Mouse (Mus musculus) CH12.LX (cell line): ENCODE data around the gene Apon. TPM values are rescaled to one million over a fixed set of nuclear protein-coding genes. Genes with fewer than 3 reads are reported as not detected.

Source experiments
- DNase-seq: peaks from one replicate; pipeline ENCODE4 v3.0.0-alpha.2; 2013; ENCODE audit errors: extremely low read depth
- H3K27ac ChIP-seq: 2 replicates; pipeline ENCODE4 v1.5.1; 2012; ENCODE audit warnings: low read depth, mild to moderate bottlenecking, control low read depth, moderate library complexity; ENCODE audit not compliant: insufficient read depth
- H3K27me3 ChIP-seq: replicated peaks from 2 replicates; pipeline ENCODE3; 2012; ENCODE audit warnings: inconsistent platforms
- H3K36me3 ChIP-seq, 2 experiments: replicated peaks in 1 of 2; 2 replicates each; pipeline versions ENCODE3 to v1.6.1; 2012; ENCODE audit warnings: inconsistent platforms in 1 of 2, low read length in 1 of 2, mild to moderate bottlenecking in 1 of 2, mixed read lengths in 1 of 2, moderate library complexity in 1 of 2; ENCODE audit not compliant: control insufficient read depth in 1 of 2, insufficient read depth in 1 of 2
- H3K4me1 ChIP-seq, 2 experiments: 2 replicates each; pipeline ENCODE4 v1.6.1; 2012; ENCODE audit warnings: inconsistent platforms in 1 of 2, moderate library complexity in 1 of 2; ENCODE audit not compliant: insufficient read depth in 2 of 2, control insufficient read depth in 1 of 2
- H3K4me2 ChIP-seq: 2 replicates; pipeline ENCODE4 v1.6.1; 2012; ENCODE audit warnings: low read depth, mild to moderate bottlenecking, control low read depth; ENCODE audit not compliant: poor library complexity, insufficient read depth, severe bottlenecking
- H3K4me3 ChIP-seq, 3 experiments: fragments of 150-350 bp in 1 of 3; sonication (generic) in 1 of 3; replicated peaks in 1 of 3; 2 replicates each; pipeline versions ENCODE3 to v1.5.1; 2011 to 2012; ENCODE audit warnings: low read depth in 2 of 3, low read length in 2 of 3, mild to moderate bottlenecking in 2 of 3, moderate library complexity in 2 of 3, control low read depth in 1 of 3, improper control_type of control experiment in 1 of 3, inconsistent platforms in 1 of 3, mixed read lengths in 1 of 3; ENCODE audit not compliant: poor library complexity in 1 of 3
- H3K79me2 ChIP-seq: replicated peaks from 2 replicates; pipeline ENCODE4 v1.6.1; 2012; ENCODE audit warnings: mild to moderate bottlenecking, moderate library complexity; ENCODE audit not compliant: control insufficient read depth, poor library complexity, insufficient read depth, severe bottlenecking; ENCODE audit errors: extremely low read depth
- H3K9ac ChIP-seq: 2 replicates; pipeline ENCODE4 v1.6.1; 2012; ENCODE audit warnings: low read depth, mild to moderate bottlenecking, control low read depth, moderate library complexity; ENCODE audit not compliant: insufficient read depth
- H3K9me3 ChIP-seq: replicated peaks from 2 replicates; pipeline ENCODE3; 2012; ENCODE audit warnings: low read length, inconsistent platforms, mixed read lengths
- BHLHE40 ChIP-seq: IDR thresholded peaks from 2 replicates; pipeline ENCODE4 v1.6.1; 2011; ENCODE audit warnings: mild to moderate bottlenecking, low read depth, low read length, improper control_type of control experiment
- CHD1 ChIP-seq: IDR thresholded peaks from 2 replicates; pipeline ENCODE4 v1.6.1; 2012; ENCODE audit warnings: low read depth, low read length, improper control_type of control experiment, inconsistent platforms
- CHD2 ChIP-seq: IDR thresholded peaks from 2 replicates; pipeline ENCODE4 v1.6.1; 2011; ENCODE audit warnings: low read length, improper control_type of control experiment
- CTCF ChIP-seq, 2 experiments: IDR thresholded peaks in 1 of 2; conservative IDR thresholded peaks in 1 of 2; 2 replicates each; pipeline ENCODE4 v1.5.1; 2011 to 2012; ENCODE audit warnings: low read depth in 2 of 2, low read length in 2 of 2, improper control_type of control experiment in 1 of 2, inconsistent platforms in 1 of 2, mild to moderate bottlenecking in 1 of 2, moderate library complexity in 1 of 2
- ELF1 ChIP-seq: IDR thresholded peaks from 2 replicates; pipeline ENCODE4 v1.6.1; 2014; ENCODE audit warnings: low read depth, mild to moderate bottlenecking, inconsistent platforms, low read length, improper control_type of control experiment
- ETS1 ChIP-seq: conservative IDR thresholded peaks from 2 replicates; pipeline ENCODE4 v1.6.1; 2012; ENCODE audit warnings: low read depth, mild to moderate bottlenecking, inconsistent platforms, low read length, improper control_type of control experiment, moderate library complexity
- GABPA ChIP-seq: IDR thresholded peaks from 2 replicates; pipeline ENCODE4 v1.6.1; 2012; ENCODE audit warnings: low read depth, low read length, improper control_type of control experiment, inconsistent platforms; ENCODE audit not compliant: insufficient replicate concordance
- HCFC1 ChIP-seq: IDR thresholded peaks from 2 replicates; pipeline ENCODE4 v1.6.1; 2012; ENCODE audit warnings: low read depth, mild to moderate bottlenecking, inconsistent platforms, low read length, improper control_type of control experiment
- IRF4 ChIP-seq: IDR thresholded peaks from 2 replicates; pipeline ENCODE4 v1.6.1; 2014; ENCODE audit warnings: low read depth, mild to moderate bottlenecking, inconsistent platforms, low read length, improper control_type of control experiment
- MAFK ChIP-seq: IDR thresholded peaks from 2 replicates; pipeline ENCODE4 v1.6.1; 2011; ENCODE audit warnings: low read length, improper control_type of control experiment; ENCODE audit not compliant: insufficient replicate concordance
- MAX ChIP-seq: IDR thresholded peaks from 2 replicates; pipeline ENCODE4 v1.6.1; 2011; ENCODE audit warnings: low read length, improper control_type of control experiment
- MAZ ChIP-seq: IDR thresholded peaks from 2 replicates; pipeline ENCODE4 v1.6.1; 2012; ENCODE audit warnings: low read depth, mild to moderate bottlenecking, inconsistent platforms, low read length, improper control_type of control experiment, moderate library complexity
- MXI1 ChIP-seq: IDR thresholded peaks from 2 replicates; pipeline ENCODE4 v1.6.1; 2011; ENCODE audit warnings: mild to moderate bottlenecking, low read depth, low read length, improper control_type of control experiment
- MYC ChIP-seq: IDR thresholded peaks from 2 replicates; pipeline ENCODE4 v1.6.1; 2011; ENCODE audit warnings: low read depth, mild to moderate bottlenecking, improper control_type of control experiment, low read length
- NELFE ChIP-seq: IDR thresholded peaks from 2 replicates; pipeline ENCODE4 v1.6.1; 2011; ENCODE audit warnings: low read depth, low read length, improper control_type of control experiment
- NRF1 ChIP-seq: IDR thresholded peaks from 2 replicates; pipeline ENCODE4 v1.6.1; 2014; ENCODE audit warnings: low read depth, mild to moderate bottlenecking, inconsistent platforms, low read length, improper control_type of control experiment, moderate library complexity
- PAX5 ChIP-seq: IDR thresholded peaks from 2 replicates; pipeline ENCODE4 v1.6.1; 2012; ENCODE audit warnings: low read length, inconsistent platforms, mixed read lengths
- POLR2A ChIP-seq: IDR thresholded peaks from 2 replicates; pipeline ENCODE4 v1.6.1; 2011; ENCODE audit warnings: low read depth, mild to moderate bottlenecking, improper control_type of control experiment, low read length
- RAD21 ChIP-seq: IDR thresholded peaks from 2 replicates; pipeline ENCODE4 v1.6.1; 2011; ENCODE audit warnings: low read depth, mild to moderate bottlenecking, low read length, improper control_type of control experiment, moderate library complexity
- SIN3A ChIP-seq: IDR thresholded peaks from 2 replicates; pipeline ENCODE4 v1.6.1; 2012; ENCODE audit warnings: low read length, improper control_type of control experiment, inconsistent platforms
- SMC3 ChIP-seq: IDR thresholded peaks from 2 replicates; pipeline ENCODE4 v1.6.1; 2011; ENCODE audit warnings: low read depth, low read length, improper control_type of control experiment
- TBP ChIP-seq: conservative IDR thresholded peaks from 2 replicates; pipeline ENCODE4 v1.6.1; 2011; ENCODE audit warnings: low read depth, low read length, improper control_type of control experiment
- TCF12 ChIP-seq: IDR thresholded peaks from 2 replicates; pipeline ENCODE4 v1.6.1; 2014; ENCODE audit warnings: low read depth, mild to moderate bottlenecking, inconsistent platforms, low read length, improper control_type of control experiment
- UBTF ChIP-seq: IDR thresholded peaks from 2 replicates; pipeline ENCODE4 v1.6.1; 2012; ENCODE audit warnings: low read depth, mild to moderate bottlenecking, inconsistent platforms, low read length, improper control_type of control experiment, moderate library complexity
- USF1 ChIP-seq: IDR thresholded peaks from 2 replicates; pipeline ENCODE4 v1.6.1; 2014; ENCODE audit warnings: low read depth, mild to moderate bottlenecking, inconsistent platforms, low read length, improper control_type of control experiment
- USF2 ChIP-seq: conservative IDR thresholded peaks from 2 replicates; pipeline ENCODE4 v1.6.1; 2011; ENCODE audit warnings: low read depth, low read length, improper control_type of control experiment
- ZC3H11A ChIP-seq: IDR thresholded peaks from 2 replicates; pipeline ENCODE4 v1.6.1; 2012; ENCODE audit warnings: low read depth, mild to moderate bottlenecking, inconsistent platforms, low read length, improper control_type of control experiment
- ZMIZ1 ChIP-seq: IDR thresholded peaks from 2 replicates; pipeline ENCODE4 v1.6.1; 2012; ENCODE audit warnings: low read depth, mild to moderate bottlenecking, inconsistent platforms, low read length, improper control_type of control experiment
- ZNF384 ChIP-seq: IDR thresholded peaks from 2 replicates; pipeline ENCODE4 v1.6.1; 2012; ENCODE audit warnings: low read depth, low read length, improper control_type of control experiment, inconsistent platforms
- dilution Hi-C: fragments of 300-500 bp; cut with MboI; formaldehyde crosslinking; loops from 2 replicates; pipeline ENCODE4 v1.14.3; 2020; ENCODE audit warnings: low sequenced_read_pairs; ENCODE audit not compliant: extremely low pct_unique_long_range_greater_than_20kb, extremely low pct_ligation_motif_present
- in situ Hi-C: fragments of 300-500 bp; cut with MboI; formaldehyde crosslinking; loops from 3 replicates; pipeline ENCODE4 v1.14.3; 2019; ENCODE audit warnings: low sequenced_read_pairs, low pct_ligation_motif_present, low pct_unique_long_range_greater_than_20kb, mixed read lengths
- polyA plus RNA-seq: library from polyadenylated mRNA; unstranded; fragments of >175 nt; gene quantifications from 2 replicates; pipeline ENCODE4 v1.2.1, GENCODE M21; 2012; ENCODE audit warnings: low read depth; ENCODE audit not compliant: insufficient read length
- total RNA-seq, 2 experiments: library from RNA; depleted of rRNA; stranded (reverse); fragments of 300-350 nt in 1 of 2; fragments of >200 nt in 1 of 2; gene quantifications; 2 replicates each; pipeline ENCODE4 v1.2.3; 2012 to 2014

The Apon gene
- total and polyA plus RNA-seq, 3 experiments = 0.30 to 0.80 (median 0.62) TPM

GRCm38 (mm10) chr10:128210954-128211353 lies 42.9 kb upstream of the Apon start:
- DNase-seq = no peak
- peaks cover 9 to 46% of the 10 kb centered on the region in 2 experiments for H3K4me1 ChIP-seq
- dilution Hi-C loops (no loop called here), in situ Hi-C loops (no loop called here)
- H3K4me3 ChIP-seq = peak overlapping the region; percentile 80 to 96 (median 82)
- H3K36me3 ChIP-seq = peaks cover 3 to 29% of the 10 kb centered on the region in 2 experiments
- no peaks in the 10 kb centered on the region for H3K9me3 ChIP-seq
- peak overlapping the region; percentile 24 for H3K4me2 ChIP-seq
- peak overlapping the region; percentile 86 for H3K9ac ChIP-seq
- no peak overlapping the region for H3K27ac ChIP-seq
- TF ChIP-seq ELF1 = peak; percentile 65
- TF ChIP-seq CHD1 = no peak
- H3K27me3 ChIP-seq = no peaks in the 10 kb centered on the region
- peaks cover 16% of the 10 kb centered on the region for H3K79me2 ChIP-seq

- Histone ChIP-seq H3K4me3 (peak within 1 kb of the TSS; percentile 80 to 96 (median 82)), H3K36me3 (peaks cover 3 to 24% of the 10 kb centered on the region in 2 experiments), H3K9ac (peak within 1 kb of the TSS; percentile 86), H3K4me1 (peaks cover 9 to 41% of the 10 kb centered on the region in 2 experiments), H3K27ac (no peak within 1 kb of the TSS), H3K9me3 (no peaks in the 10 kb centered on the region), H3K27me3 (no peaks in the 10 kb centered on the region), H3K4me2 (peak within 1 kb of the TSS; percentile 85), H3K79me2 (peaks cover 16% of the 10 kb centered on the region)
- DNase-seq = peak; percentile 94
- dilution Hi-C loops = no loop called here
- TF ChIP-seq HCFC1 (peak; percentile 67), ZC3H11A (no peak), SIN3A (peak; percentile 73), TBP (peak; percentile 95), CTCF (conservative IDR thresholded peaks at IDR 0.05 in 1 of 2, IDR thresholded peaks at IDR 0.05 in 1 of 2; ENCODE audit: low read depth in 2 of 2, low read length in 2 of 2) (no peak), MYC (peak; percentile 66; the same call in 1 of the 2 replicates), ZMIZ1 (0 out of 2 replicates have a peak, but pooled peaks have one; percentile 21), MXI1 (peak; percentile 88; the same call in 1 of the 2 replicates), GABPA (no peak), ETS1 (no peak), USF2 (peak; percentile 95), RAD21 (no peak), IRF4 (no peak), POLR2A (peak; percentile 95), PAX5 (no peak), CHD2 (peak; percentile 78), BHLHE40 (0 out of 2 replicates have a peak, but pooled peaks have one; percentile 19), MAX (peak; percentile 99), MAZ (no peak), NELFE (peak; percentile 70), ELF1 (no peak), NRF1 (no peak), ZNF384 (no peak), TCF12 (peak; percentile 96), SMC3 (no peak), MAFK (no peak), UBTF (no peak), USF1 (peak; percentile 95)
- in situ Hi-C loops = no loop called here
Observed at GRCm38 (mm10) chr10:128211390-128212108, 42.3 kb upstream of the Apon start, which contains the start of gene Spryd4. Spryd4 (minus strand) TSS chr10:128211807.
